Mouse (Mus musculus): ENCODE results near the gene Sipa1. TPM values are rescaled to one million over a fixed set of nuclear protein-coding genes. Genes with fewer than 3 reads are reported as not detected.

The Sipa1 gene
- polyA plus RNA-seq, 1 experiment from 2014 or later = 28.1 TPM

- Histone ChIP-seq H3K9ac (no peak overlapping the region), H3K4me2 (no peak overlapping the region), H3K9me3 (replicated peaks) (no peaks in the 10 kb centered on the region), H3K27me3 (replicated peaks) (0 out of 2 replicates have a peak, but pooled peaks cover 3% of the 10 kb centered on the region), H3K36me3 (no peaks in the 10 kb centered on the region), H3K4me3 (no peak overlapping the region), H3K4me1 (replicated peaks) (no peaks in the 10 kb centered on the region), H3K27ac (ENCODE audit: poor library complexity, severe bottlenecking) (no peak overlapping the region)
- 69% methylated on average over 4 of the region's 4 CpGs for WGBS
- ATAC-seq (ENCODE audit: insufficient number of reproducible peaks, low FRiP score) = no peak
These were observed 43.5 kb downstream of the Sipa1 start for GRCm38 (mm10) chr19:5620007-5620406.

GRCm38 (mm10) chr19:5614953-5615352 lies 48.6 kb downstream of the Sipa1 start:
- H3K36me3 ChIP-seq = no peaks in the 10 kb centered on the region
- no peak overlapping the region for H3K9ac ChIP-seq
- WGBS = 58% methylated on average over 2 of the region's 2 CpGs
- no peaks in the 10 kb centered on the region for H3K9me3 ChIP-seq (replicated peaks)
- no peak overlapping the region for H3K27ac ChIP-seq (ENCODE audit: poor library complexity, severe bottlenecking)
- ATAC-seq (ENCODE audit: insufficient number of reproducible peaks, low FRiP score) = no peak
- H3K27me3 ChIP-seq (replicated peaks) = 0 out of 2 replicates have a peak, but pooled peaks cover 3% of the 10 kb centered on the region
- H3K4me1 ChIP-seq (replicated peaks) = peaks cover 5% of the 10 kb centered on the region
- no peak overlapping the region for H3K4me2 ChIP-seq
- no peak overlapping the region for H3K4me3 ChIP-seq

- no peak overlapping the region for H3K9ac ChIP-seq
- WGBS = 52% methylated on average over 3 of the region's 3 CpGs
- ATAC-seq (ENCODE audit: insufficient number of reproducible peaks, low FRiP score) = no peak
- H3K27me3 ChIP-seq (replicated peaks) = 0 out of 2 replicates have a peak, but pooled peaks cover 3% of the 10 kb centered on the region
- H3K9me3 ChIP-seq (replicated peaks) = no peaks in the 10 kb centered on the region
- H3K36me3 ChIP-seq = peaks cover 10% of the 10 kb centered on the region
- H3K4me1 ChIP-seq (replicated peaks) = peaks cover 14% of the 10 kb centered on the region
- H3K27ac ChIP-seq (ENCODE audit: poor library complexity, severe bottlenecking) = no peak overlapping the region
- no peak overlapping the region for H3K4me2 ChIP-seq
- H3K4me3 ChIP-seq = no peak overlapping the region
These were observed 50.6 kb downstream of the Sipa1 start for GRCm38 (mm10) chr19:5612762-5613411.

- no peak for ATAC-seq (ENCODE audit: insufficient number of reproducible peaks, low FRiP score)
- H3K9me3 ChIP-seq (replicated peaks) = no peaks in the 10 kb centered on the region
- H3K27me3 ChIP-seq (replicated peaks) = 0 out of 2 replicates have a peak, but pooled peaks cover 3% of the 10 kb centered on the region
- peaks cover 19% of the 10 kb centered on the region for H3K36me3 ChIP-seq
- 73% methylated on average over 1 of the region's 1 CpGs for WGBS
- no peak overlapping the region for H3K4me2 ChIP-seq
- H3K27ac ChIP-seq (ENCODE audit: poor library complexity, severe bottlenecking) = no peak overlapping the region
- peaks cover 14% of the 10 kb centered on the region for H3K4me1 ChIP-seq (replicated peaks)
- H3K4me3 ChIP-seq = no peak overlapping the region
- no peak overlapping the region for H3K9ac ChIP-seq
These were observed 51.5 kb downstream of the Sipa1 start for GRCm38 (mm10) chr19:5611973-5612372.

GRCm38 (mm10) chr19:5609547-5610404 lies 53.7 kb downstream of the Sipa1 start, which contains the start of gene Kat5:
TSS of gene Kat5 (minus strand) at chr19:5610237.
- under 1% methylated on average over 53 of the region's 55 CpGs for WGBS

GRCm38 (mm10) chr19:5609171-5609546 lies 54.3 kb downstream of the Sipa1 start:
- Histone ChIP-seq H3K27me3 (replicated peaks) (no peaks in the 10 kb centered on the region), H3K4me1 (replicated peaks) (peaks cover 17% of the 10 kb centered on the region), H3K27ac (ENCODE audit: poor library complexity, severe bottlenecking) (peak overlapping the region; percentile 94), H3K9ac (peak overlapping the region; percentile 75), H3K36me3 (peaks cover 48% of the 10 kb centered on the region), H3K4me2 (peak overlapping the region; percentile 75), H3K9me3 (replicated peaks) (no peaks in the 10 kb centered on the region), H3K4me3 (peak overlapping the region; percentile 69)
- no peak for ATAC-seq (ENCODE audit: insufficient number of reproducible peaks, low FRiP score)
- WGBS = 58% methylated on average over 10 of the region's 10 CpGs

More at GRCm38 (mm10) chr19:5609547-5610404, 53.7 kb downstream of the Sipa1 start, which contains the start of gene Kat5:
- Histone ChIP-seq H3K4me1 (replicated peaks) (peaks cover 17% of the 10 kb centered on the region), H3K9me3 (replicated peaks) (no peaks in the 10 kb centered on the region), H3K27me3 (replicated peaks) (no peaks in the 10 kb centered on the region), H3K9ac (peak within 1 kb of the TSS; percentile 75), H3K4me2 (peak within 1 kb of the TSS; percentile 75), H3K27ac (ENCODE audit: poor library complexity, severe bottlenecking) (peak within 1 kb of the TSS; percentile 94), H3K4me3 (peak within 1 kb of the TSS; percentile 69), H3K36me3 (peaks cover 41% of the 10 kb centered on the region)
- peak; percentile 92 for ATAC-seq (ENCODE audit: insufficient number of reproducible peaks, low FRiP score)

- peak overlapping the region; percentile 75 for H3K4me2 ChIP-seq
- no peak overlapping the region for H3K27ac ChIP-seq (ENCODE audit: poor library complexity, severe bottlenecking)
- 92% methylated on average over 13 of the region's 13 CpGs for WGBS
- H3K4me1 ChIP-seq (replicated peaks) = peaks cover 17% of the 10 kb centered on the region
- peaks cover 52% of the 10 kb centered on the region for H3K36me3 ChIP-seq
- H3K27me3 ChIP-seq (replicated peaks) = no peaks in the 10 kb centered on the region
- no peaks in the 10 kb centered on the region for H3K9me3 ChIP-seq (replicated peaks)
- peak overlapping the region; percentile 69 for H3K4me3 ChIP-seq
- H3K9ac ChIP-seq = 0 out of 2 replicates have a peak overlapping the region, but pooled peaks have one; percentile 75
- ATAC-seq (ENCODE audit: insufficient number of reproducible peaks, low FRiP score) = no peak
These were observed 54.8 kb downstream of the Sipa1 start for GRCm38 (mm10) chr19:5608707-5609106.

- peaks cover 61% of the 10 kb centered on the region for H3K36me3 ChIP-seq
- ATAC-seq (ENCODE audit: insufficient number of reproducible peaks, low FRiP score) = no peak
- H3K4me3 ChIP-seq = no peak overlapping the region
- H3K27ac ChIP-seq (ENCODE audit: poor library complexity, severe bottlenecking) = no peak overlapping the region
- 95% methylated on average over 26 of the region's 26 CpGs for WGBS
- no peaks in the 10 kb centered on the region for H3K9me3 ChIP-seq (replicated peaks)
- no peaks in the 10 kb centered on the region for H3K27me3 ChIP-seq (replicated peaks)
- no peak overlapping the region for H3K4me2 ChIP-seq
- H3K9ac ChIP-seq = no peak overlapping the region
- peaks cover 22% of the 10 kb centered on the region for H3K4me1 ChIP-seq (replicated peaks)
These were observed 55.6 kb downstream of the Sipa1 start for GRCm38 (mm10) chr19:5607705-5608410.

- H3K27ac ChIP-seq (ENCODE audit: poor library complexity, severe bottlenecking) = no peak overlapping the region
- no peak for ATAC-seq (ENCODE audit: insufficient number of reproducible peaks, low FRiP score)
- H3K4me3 ChIP-seq = no peak overlapping the region
- no peak overlapping the region for H3K4me2 ChIP-seq
- H3K36me3 ChIP-seq = peaks cover 62% of the 10 kb centered on the region
- WGBS = 74% methylated on average over 8 of the region's 8 CpGs
- no peaks in the 10 kb centered on the region for H3K9me3 ChIP-seq (replicated peaks)
- H3K27me3 ChIP-seq (replicated peaks) = no peaks in the 10 kb centered on the region
- H3K9ac ChIP-seq = no peak overlapping the region
- peaks cover 27% of the 10 kb centered on the region for H3K4me1 ChIP-seq (replicated peaks)
These were observed 57.3 kb downstream of the Sipa1 start for GRCm38 (mm10) chr19:5606196-5606595.

- H3K4me3 ChIP-seq = no peak overlapping the region
- no peak overlapping the region for H3K4me2 ChIP-seq
- H3K9ac ChIP-seq = no peak overlapping the region
- 92% methylated on average over 7 of the region's 7 CpGs for WGBS
- H3K4me1 ChIP-seq (replicated peaks) = peaks cover 22% of the 10 kb centered on the region
- no peaks in the 10 kb centered on the region for H3K27me3 ChIP-seq (replicated peaks)
- H3K36me3 ChIP-seq = peaks cover 62% of the 10 kb centered on the region
- H3K27ac ChIP-seq (ENCODE audit: poor library complexity, severe bottlenecking) = no peak overlapping the region
- no peaks in the 10 kb centered on the region for H3K9me3 ChIP-seq (replicated peaks)
- ATAC-seq (ENCODE audit: insufficient number of reproducible peaks, low FRiP score) = no peak
These were observed 58.4 kb downstream of the Sipa1 start for GRCm38 (mm10) chr19:5605126-5605525.

GRCm38 (mm10) chr19:5603664-5604063 lies 59.8 kb downstream of the Sipa1 start:
- no peak overlapping the region for H3K27ac ChIP-seq (ENCODE audit: poor library complexity, severe bottlenecking)
- no peaks in the 10 kb centered on the region for H3K9me3 ChIP-seq (replicated peaks)
- no peak for ATAC-seq (ENCODE audit: insufficient number of reproducible peaks, low FRiP score)
- H3K27me3 ChIP-seq (replicated peaks) = no peaks in the 10 kb centered on the region
- H3K4me3 ChIP-seq = no peak overlapping the region
- WGBS = 89% methylated on average over 7 of the region's 7 CpGs
- peaks cover 59% of the 10 kb centered on the region for H3K36me3 ChIP-seq
- no peak overlapping the region for H3K4me2 ChIP-seq
- H3K4me1 ChIP-seq (replicated peaks) = peaks cover 16% of the 10 kb centered on the region
- no peak overlapping the region for H3K9ac ChIP-seq
